Mouse (Mus musculus) midbrain, embryonic 16.5 days (tissue): ENCODE measurements around the gene Htr6. TPM values are rescaled to one million over a fixed set of nuclear protein-coding genes. Genes with fewer than 3 reads are reported as not detected.

Experiments
- ATAC-seq: fragments of 200-750 bp; cut with Nextera tagmentation; 2 replicates; pipeline ENCODE4 v1.8.0; 2017; ENCODE audit warnings: moderate TSS enrichment
- H3K27ac ChIP-seq: fragments of 300-500 bp; sonication (generic); 2 replicates; pipeline ENCODE4 v1.5.1; 2014; ENCODE audit warnings: mild to moderate bottlenecking, low read length, mixed read lengths
- H3K27me3 ChIP-seq: fragments of 300-500 bp; sonication (generic); 2 replicates; pipeline ENCODE4 v1.6.1; 2014; ENCODE audit warnings: low read depth, low read length, mixed read lengths; ENCODE audit not compliant: control insufficient read depth, insufficient read depth
- H3K36me3 ChIP-seq: fragments of 300-500 bp; sonication (generic); 2 replicates; pipeline ENCODE4 v1.6.1; 2014; ENCODE audit warnings: mild to moderate bottlenecking, low read length, moderate library complexity, mixed read lengths; ENCODE audit not compliant: control insufficient read depth, insufficient read depth
- H3K4me1 ChIP-seq: fragments of 300-500 bp; sonication (generic); 2 replicates; pipeline ENCODE4 v1.6.1; 2014; ENCODE audit warnings: mild to moderate bottlenecking, low read length, mixed read lengths; ENCODE audit not compliant: control insufficient read depth, insufficient read depth
- H3K4me2 ChIP-seq: fragments of 300-500 bp; sonication (generic); 2 replicates; pipeline ENCODE4 v1.6.1; 2014; ENCODE audit warnings: mild to moderate bottlenecking, low read length, mixed read lengths
- H3K4me3 ChIP-seq: fragments of 300-500 bp; sonication (generic); 2 replicates; pipeline ENCODE4 v1.5.1; 2014; ENCODE audit warnings: low read depth, mild to moderate bottlenecking, low read length, moderate library complexity, mixed read lengths
- H3K9ac ChIP-seq: fragments of 300-500 bp; sonication (generic); 2 replicates; pipeline ENCODE4 v1.6.1; 2014; ENCODE audit warnings: low read depth, low read length, mixed read lengths
- H3K9me3 ChIP-seq: fragments of 300-500 bp; sonication (generic); replicated peaks from 2 replicates; pipeline ENCODE4 v1.6.1; 2014; ENCODE audit warnings: mild to moderate bottlenecking, low read length, mixed read lengths; ENCODE audit not compliant: control insufficient read depth, poor library complexity, severe bottlenecking
- WGBS: fragments of 180-500 bp; shearing (Covaris S2); extraction: QIAGEN DNeasy Blood & Tissue Kit; methylation state at CpG from one replicate; pipeline ENCODE4 v1.1.7; 2014; 5-methylcytosine and 5-hydroxymethylcytosine counted together
- polyA plus RNA-seq: library from polyadenylated mRNA; unstranded; fragments of >200 nt; fragmentation: Nextera tagmentation; extraction: Ambion mirVana; gene quantifications from 2 replicates; pipeline ENCODE4 v1.2.1, GENCODE M21; 2015

Gene Htr6
- polyA plus RNA-seq, 1 experiment from 2014 or later = 0.30 TPM

DNA sequence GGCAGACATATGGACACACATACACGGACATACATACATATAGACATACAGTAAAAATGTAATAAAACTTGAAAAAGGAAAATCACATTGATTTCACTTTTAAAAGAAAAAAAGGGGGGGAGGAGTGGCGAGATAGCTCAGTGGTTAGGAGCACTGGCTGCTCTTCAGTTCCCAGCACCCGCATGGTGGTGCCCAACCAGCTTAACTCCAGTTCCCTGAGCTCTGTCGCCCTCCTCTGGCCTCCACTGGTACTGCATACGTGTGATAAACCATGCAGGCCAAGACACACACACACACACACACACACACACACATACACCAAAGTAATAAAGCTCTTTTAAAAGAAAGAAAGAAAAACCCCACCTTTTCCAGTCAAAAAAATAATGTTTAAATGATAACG lies 60.6 kb downstream of the Htr6 start:
- ATAC-seq = no peak
- H3K4me1 ChIP-seq = no peaks in the 10 kb centered on the region
- no peaks in the 10 kb centered on the region for H3K27me3 ChIP-seq
- 89% methylated on average over 6 of the region's 6 CpGs for WGBS
- no peaks in the 10 kb centered on the region for H3K9me3 ChIP-seq
- H3K4me2 ChIP-seq = no peak overlapping the region
- no peak overlapping the region for H3K4me3 ChIP-seq
- H3K36me3 ChIP-seq = no peaks in the 10 kb centered on the region
- no peak overlapping the region for H3K27ac ChIP-seq
- H3K9ac ChIP-seq = no peak overlapping the region

DNA sequence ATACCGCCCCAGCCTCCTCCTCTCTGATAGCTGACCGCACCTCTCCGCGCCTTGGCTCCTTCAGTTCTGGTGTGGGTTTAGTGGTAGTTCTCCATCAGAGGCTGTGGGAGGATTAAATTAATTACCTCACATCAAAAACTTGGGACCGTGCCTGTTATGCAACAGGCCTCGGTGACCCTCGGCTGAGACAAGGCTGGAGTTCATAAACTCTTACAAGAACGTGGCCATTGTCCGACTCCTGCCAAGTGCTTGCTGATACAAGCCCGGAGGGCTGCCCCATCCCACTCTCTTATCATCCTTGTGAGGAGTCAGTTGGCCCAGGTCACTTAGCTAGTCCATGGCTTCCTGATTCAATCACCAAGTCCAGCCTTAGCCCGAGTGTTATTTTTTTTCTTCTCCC lies 62.1 kb downstream of the Htr6 start:
- no peaks in the 10 kb centered on the region for H3K9me3 ChIP-seq
- H3K27ac ChIP-seq = no peak overlapping the region
- no peak overlapping the region for H3K4me2 ChIP-seq
- no peaks in the 10 kb centered on the region for H3K4me1 ChIP-seq
- H3K9ac ChIP-seq = no peak overlapping the region
- WGBS = 94% methylated on average over 11 of the region's 11 CpGs
- no peaks in the 10 kb centered on the region for H3K27me3 ChIP-seq
- no peak overlapping the region for H3K4me3 ChIP-seq
- no peak for ATAC-seq
- no peaks in the 10 kb centered on the region for H3K36me3 ChIP-seq

DNA sequence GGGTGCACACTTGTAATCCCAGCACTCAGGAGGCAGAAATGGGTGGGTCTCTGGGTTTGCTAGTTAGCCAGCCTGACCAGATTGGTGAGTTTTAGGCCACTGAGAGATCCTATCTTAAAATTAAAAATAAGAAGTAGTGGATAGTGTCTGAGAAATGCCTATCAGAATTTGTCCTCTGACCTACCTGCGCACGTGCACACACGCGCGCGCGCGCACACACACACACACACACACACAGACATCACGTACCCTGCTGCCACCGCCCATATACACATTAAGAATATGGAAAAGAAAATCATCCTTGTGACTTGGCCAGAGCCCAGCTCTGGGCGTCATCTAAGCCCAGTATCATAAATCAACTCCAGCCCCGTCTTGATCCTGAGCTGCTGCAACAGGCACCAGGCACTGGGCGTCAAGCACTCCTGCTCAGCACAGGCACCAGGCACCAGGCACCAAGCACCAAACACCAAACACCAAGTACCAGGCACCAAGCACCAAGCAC lies 64.1 kb downstream of the Htr6 start:
- WGBS = 96% methylated on average over 13 of the region's 13 CpGs
- no peak overlapping the region for H3K9ac ChIP-seq
- no peak overlapping the region for H3K4me2 ChIP-seq
- H3K9me3 ChIP-seq = no peaks in the 10 kb centered on the region
- no peak overlapping the region for H3K4me3 ChIP-seq
- no peak for ATAC-seq
- no peak overlapping the region for H3K27ac ChIP-seq
- H3K4me1 ChIP-seq = no peaks in the 10 kb centered on the region
- no peaks in the 10 kb centered on the region for H3K27me3 ChIP-seq
- H3K36me3 ChIP-seq = no peaks in the 10 kb centered on the region

Other genes starting within 250 kb of the Htr6 start
- gene Pla2g5, start 212.1 kb downstream of the Htr6 start, polyA plus RNA-seq = 0.79 and 1.1 TPM in 2 replicates
- not detected in 2 replicates for gene Gm13030, start 201.6 kb downstream of the Htr6 start, polyA plus RNA-seq
- gene Pla2g2e, start 197.6 kb downstream of the Htr6 start, polyA plus RNA-seq = not detected in 2 replicates
- 2.3 and 2.4 TPM in 2 replicates for gene Otud3, start 161.6 kb downstream of the Htr6 start, polyA plus RNA-seq
- gene Rnf186, start 108.5 kb downstream of the Htr6 start, polyA plus RNA-seq = not detected in 2 replicates
- 0.62 and 0.84 TPM in 2 replicates for gene Tmco4, start 102.7 kb downstream of the Htr6 start, polyA plus RNA-seq
- 28.7 and 30.6 TPM in 2 replicates for gene Nbl1, start 17.4 kb upstream of the Htr6 start, polyA plus RNA-seq
- 337 and 343 TPM in 2 replicates for gene Minos1, start 55.5 kb upstream of the Htr6 start, polyA plus RNA-seq
- gene Capzb, start 117.3 kb upstream of the Htr6 start, polyA plus RNA-seq = 316 and 331 TPM in 2 replicates
- gene Pqlc2, start 235.1 kb upstream of the Htr6 start, polyA plus RNA-seq = 14.4 and 15.1 TPM in 2 replicates
- 58.7 and 66.6 TPM in 2 replicates for gene Akr7a5, start 235.2 kb upstream of the Htr6 start, polyA plus RNA-seq